Mouse (Mus musculus): ENCODE measurements around the gene Rag1. TPM values are rescaled to one million over a fixed set of nuclear protein-coding genes. Genes with fewer than 3 reads are reported as not detected.

The Rag1 gene
- polyA plus RNA-seq (2012; rRNA removed; ENCODE audit: low replicate concordance), result 0.01 and 0.04 TPM in 2 replicates

DNA sequence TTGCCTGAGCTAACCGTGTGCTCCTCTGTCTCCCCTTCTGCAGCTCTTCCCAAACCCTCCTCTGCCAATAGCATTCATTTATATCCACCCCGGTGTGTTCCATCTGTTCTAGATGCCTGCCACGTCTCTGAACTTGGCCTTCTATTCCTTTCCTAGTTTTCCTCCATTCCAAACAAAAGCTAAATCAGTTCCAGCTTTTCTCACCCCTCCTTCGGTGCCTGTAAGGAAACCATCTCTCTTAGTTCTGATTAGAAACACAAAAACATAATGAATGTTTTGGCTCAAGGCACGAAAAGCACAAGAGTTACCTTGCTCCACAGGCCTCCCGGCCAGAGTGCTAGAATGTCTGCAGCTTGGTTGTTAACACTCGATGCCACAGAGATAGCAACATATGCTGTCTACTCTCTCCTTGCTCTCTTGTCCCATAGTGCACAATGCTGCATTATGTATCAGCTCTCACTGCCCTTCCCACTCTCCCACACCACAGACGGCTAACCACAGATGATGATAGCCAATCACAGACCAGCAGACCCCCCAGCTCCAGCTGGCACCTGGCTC is at the start of gene Rag1, which contains the start of gene B230118H07Rik:
Gene Rag1 (minus strand): TSS at position 388 of the 558 bp plus-strand sequence.
Gene B230118H07Rik (minus strand): TSS at position 419 of the 558 bp plus-strand sequence.

GRCm38 (mm10) chr2:101678236-101679021 is 29.1 kb upstream of the Rag1 start, which contains the start of gene Traf6:
TSS of gene Traf6 (plus strand) at chr2:101678429.

GRCm38 (mm10) chr2:101624526-101624925 is 24.8 kb downstream of the Rag1 start, which contains the start of gene Rag2:
TSS of gene Rag2 (plus strand) at chr2:101624718.

Other genes starting within 250 kb of the Rag1 start
- not detected in 2 replicates for gene Rag2, start 24.8 kb downstream of the Rag1 start, polyA plus RNA-seq (2012; rRNA removed; ENCODE audit: low replicate concordance)
- 6.0 and 10.0 TPM in 2 replicates for gene B230118H07Rik, start within 50 bp of the Rag1 start, polyA plus RNA-seq (2012; rRNA removed; ENCODE audit: low replicate concordance)
- gene Traf6, start 28.9 kb upstream of the Rag1 start, polyA plus RNA-seq (2012; rRNA removed; ENCODE audit: low replicate concordance), result 8.7 and 14.4 TPM in 2 replicates
- gene Prr5l, start 233.5 kb upstream of the Rag1 start, polyA plus RNA-seq (2012; rRNA removed; ENCODE audit: low replicate concordance), result 6.6 and 7.7 TPM in 2 replicates
- gene Commd9, start 236.7 kb upstream of the Rag1 start, polyA plus RNA-seq (2012; rRNA removed; ENCODE audit: low replicate concordance), result 50.9 and 81.8 TPM in 2 replicates

Data from subcutaneous adipose tissue, adult 2 months (tissue).